Mouse (Mus musculus): ENCODE measurements around the gene Enpp7. TPM values are rescaled to one million over a fixed set of nuclear protein-coding genes. Genes with fewer than 3 reads are reported as not detected.
A peak's percentile ranks its signal among the peaks of the same experiment; 100 is the strongest.

The Enpp7 gene
- polyA plus RNA-seq, 1 experiment from 2014 or later: not detected

DNA sequence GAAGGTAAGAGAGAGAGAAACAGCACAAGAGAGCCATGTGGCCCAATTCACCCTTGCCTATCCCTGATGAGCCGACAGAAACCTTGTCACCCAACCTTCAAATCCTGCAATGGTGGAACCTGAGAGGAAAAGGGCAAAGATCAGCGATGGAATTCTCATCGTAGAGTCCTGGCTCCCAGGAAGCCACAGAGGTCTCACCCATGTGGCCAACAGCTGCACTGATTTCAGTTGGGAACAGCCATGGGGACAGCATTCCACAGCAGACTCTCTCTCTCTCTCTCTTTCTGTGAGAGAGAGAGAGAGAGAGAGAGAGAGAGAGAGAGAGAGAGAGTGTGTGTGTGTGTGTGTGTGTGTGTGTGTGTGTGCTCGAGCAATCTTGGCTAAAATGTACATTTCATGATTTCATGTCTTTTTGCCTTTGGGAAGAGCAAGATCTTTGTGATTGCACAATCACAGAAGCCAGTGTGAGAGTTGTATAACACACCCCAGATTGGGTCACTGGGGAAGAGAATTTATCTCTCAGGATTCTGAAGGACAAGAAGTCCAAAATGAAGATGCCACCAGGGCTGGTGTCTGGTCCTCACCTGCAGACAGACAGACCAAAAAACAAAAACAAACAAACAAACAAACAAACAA is 13.6 kb downstream of the Enpp7 start:
- H3K27me3 ChIP-seq (ENCODE audit: control insufficient read depth, insufficient read depth, low read length): peaks cover 20% of the 10 kb centered on the region
- no peak overlapping the region for H3K4me3 ChIP-seq (ENCODE audit: low read length)
- WGBS: 61% methylated on average over 4 of the region's 4 CpGs
- H3K27ac ChIP-seq (ENCODE audit: low read depth, low read length): no peak overlapping the region
- no peak for ATAC-seq (ENCODE audit: low FRiP score, low TSS enrichment)
- no peak overlapping the region for H3K4me2 ChIP-seq (replicated peaks; ENCODE audit: low read depth, low read length)
- H3K9me3 ChIP-seq (ENCODE audit: control insufficient read depth, low read length): no peaks in the 10 kb centered on the region
- no peaks in the 10 kb centered on the region for H3K36me3 ChIP-seq (ENCODE audit: control insufficient read depth, insufficient read depth, low read length)
- H3K9ac ChIP-seq (ENCODE audit: low read depth, low read length): no peak overlapping the region
- no peaks in the 10 kb centered on the region for H3K4me1 ChIP-seq (ENCODE audit: control insufficient read depth, insufficient read depth, low read length)

DNA sequence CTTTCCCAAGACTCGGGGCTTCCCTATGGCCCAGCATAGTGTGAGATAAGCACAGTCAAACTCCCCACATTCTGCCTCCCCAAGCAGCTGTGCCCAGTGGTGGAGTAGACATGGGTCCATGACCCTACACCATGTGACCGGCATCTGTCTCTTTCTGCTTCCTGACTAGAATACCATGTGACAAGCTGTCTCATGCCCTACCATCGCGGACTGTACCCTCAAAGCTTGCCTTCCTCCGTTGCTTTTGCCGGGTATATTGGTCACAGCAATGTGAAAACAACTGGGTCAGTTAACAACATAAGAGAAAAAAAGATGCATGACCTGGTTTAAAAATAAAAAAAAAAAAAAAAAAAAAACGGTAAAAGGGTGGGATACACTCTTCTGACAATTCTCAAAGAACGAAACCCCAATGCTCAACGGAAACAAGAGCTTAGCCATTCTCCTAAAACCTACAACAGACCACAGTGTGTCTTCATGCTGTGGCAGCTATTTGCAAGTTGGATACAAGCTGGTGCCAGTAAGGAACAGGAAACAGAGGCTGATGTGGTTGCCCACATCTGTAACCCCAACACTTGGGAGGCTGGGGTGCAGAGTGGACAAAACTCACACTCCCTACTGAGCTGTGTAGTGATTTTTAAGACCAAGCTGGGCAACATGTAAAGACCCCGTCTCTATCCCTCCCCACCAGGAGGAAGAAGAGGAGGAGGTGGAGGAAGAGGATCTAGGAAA is 17.7 kb downstream of the Enpp7 start:
- no peak for ATAC-seq (ENCODE audit: low FRiP score, low TSS enrichment)
- Histone ChIP-seq H3K4me3 (ENCODE audit: low read length) (no peak overlapping the region), H3K27me3 (ENCODE audit: control insufficient read depth, insufficient read depth, low read length) (peaks cover 1% of the 10 kb centered on the region; the same call in 1 of the 2 replicates), H3K27ac (ENCODE audit: low read depth, low read length) (no peak overlapping the region), H3K4me2 (replicated peaks; ENCODE audit: low read depth, low read length) (no peak overlapping the region), H3K9me3 (ENCODE audit: control insufficient read depth, low read length) (no peaks in the 10 kb centered on the region), H3K9ac (ENCODE audit: low read depth, low read length) (no peak overlapping the region), H3K36me3 (ENCODE audit: control insufficient read depth, insufficient read depth, low read length) (no peaks in the 10 kb centered on the region), H3K4me1 (ENCODE audit: control insufficient read depth, insufficient read depth, low read length) (0 out of 2 replicates have a peak, but pooled peaks cover 6% of the 10 kb centered on the region)
- WGBS: 88% methylated on average over 10 of the region's 10 CpGs

DNA sequence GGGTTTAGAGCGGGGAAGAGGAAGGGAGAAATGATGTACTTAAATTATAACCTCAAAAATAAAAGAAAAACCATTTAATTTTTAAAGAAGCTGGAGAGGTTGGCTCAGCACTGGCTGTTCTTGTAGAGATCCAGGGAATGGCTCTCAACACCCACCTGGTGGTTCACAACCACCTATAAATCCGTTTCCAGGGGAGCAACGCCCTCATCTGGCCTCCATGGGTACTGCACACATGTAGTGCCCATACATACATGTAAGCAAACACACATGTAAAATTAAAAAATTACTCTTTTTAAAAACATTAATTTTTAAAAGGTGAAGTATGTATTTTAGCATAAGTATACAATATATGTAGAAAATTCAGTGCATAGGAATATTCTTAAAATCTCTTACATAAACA is 18.5 kb downstream of the Enpp7 start:
- WGBS: 71% methylated on average over 3 of the region's 3 CpGs
- no peaks in the 10 kb centered on the region for H3K36me3 ChIP-seq (ENCODE audit: control insufficient read depth, insufficient read depth, low read length)
- H3K4me1 ChIP-seq (ENCODE audit: control insufficient read depth, insufficient read depth, low read length): 0 out of 2 replicates have a peak, but pooled peaks cover 6% of the 10 kb centered on the region
- no peak overlapping the region for H3K4me3 ChIP-seq (ENCODE audit: low read length)
- H3K9ac ChIP-seq (ENCODE audit: low read depth, low read length): no peak overlapping the region
- no peaks in the 10 kb centered on the region for H3K27me3 ChIP-seq (ENCODE audit: control insufficient read depth, insufficient read depth, low read length)
- no peak overlapping the region for H3K27ac ChIP-seq (ENCODE audit: low read depth, low read length)
- ATAC-seq (ENCODE audit: low FRiP score, low TSS enrichment): no peak
- H3K9me3 ChIP-seq (ENCODE audit: control insufficient read depth, low read length): no peaks in the 10 kb centered on the region
- H3K4me2 ChIP-seq (replicated peaks; ENCODE audit: low read depth, low read length): no peak overlapping the region

DNA sequence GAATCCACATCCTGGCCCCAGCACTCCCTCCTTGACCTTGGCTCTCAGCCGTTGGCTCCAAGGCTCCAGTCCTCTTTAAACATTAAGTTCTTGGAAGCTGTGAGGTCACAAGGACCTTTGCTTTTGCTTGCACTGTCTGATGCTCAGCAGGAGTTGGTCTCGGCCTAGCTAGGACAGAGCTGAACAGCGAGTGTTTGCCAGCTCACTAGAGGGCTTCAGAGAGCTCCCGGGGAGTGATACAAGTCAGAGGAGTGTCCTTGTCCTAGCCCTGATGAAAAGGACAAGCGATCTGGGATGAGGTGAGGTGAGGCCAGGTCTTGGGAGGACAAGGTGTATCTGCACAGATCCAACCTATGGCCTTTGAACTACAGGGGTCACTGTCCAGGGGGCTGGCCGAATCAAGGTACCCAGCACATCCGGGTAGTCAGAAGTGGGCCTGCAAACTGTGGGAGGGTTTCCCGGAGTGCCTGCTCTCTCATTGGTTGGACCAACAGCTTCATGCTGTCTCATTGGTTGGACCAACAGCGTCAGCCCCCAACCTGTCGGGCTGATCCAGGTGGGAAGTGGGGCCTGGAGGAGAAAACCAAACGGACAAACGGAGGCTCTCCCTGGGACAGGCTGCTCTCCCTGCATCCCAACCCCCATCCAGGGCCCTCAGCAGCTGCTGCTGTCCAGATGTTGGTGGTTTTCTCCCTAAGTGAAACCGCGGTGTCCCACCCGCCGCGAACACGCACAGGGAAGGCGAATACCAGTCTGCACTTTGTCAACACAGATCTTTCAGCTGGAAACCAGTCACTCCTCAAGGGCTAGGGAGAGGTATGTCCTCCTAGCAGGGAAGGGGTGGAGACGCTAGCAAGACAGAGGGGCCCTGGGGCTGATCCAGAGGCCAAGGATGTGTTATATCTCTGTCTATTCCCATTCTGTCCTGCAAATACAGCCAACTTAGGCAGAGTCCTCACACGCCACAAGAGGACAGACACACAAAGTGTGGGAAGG is 19.8 kb downstream of the Enpp7 start:
- ATAC-seq (ENCODE audit: low FRiP score, low TSS enrichment): 0 out of 2 replicates have a peak, but pooled peaks have one; percentile 32
- Histone ChIP-seq H3K27ac (ENCODE audit: low read depth, low read length) (no peak overlapping the region), H3K9ac (ENCODE audit: low read depth, low read length) (0 out of 2 replicates have a peak overlapping the region, but pooled peaks have one; percentile 28), H3K4me1 (ENCODE audit: control insufficient read depth, insufficient read depth, low read length) (0 out of 2 replicates have a peak, but pooled peaks cover 6% of the 10 kb centered on the region), H3K27me3 (ENCODE audit: control insufficient read depth, insufficient read depth, low read length) (no peaks in the 10 kb centered on the region), H3K36me3 (ENCODE audit: control insufficient read depth, insufficient read depth, low read length) (no peaks in the 10 kb centered on the region), H3K4me3 (ENCODE audit: low read length) (peak overlapping the region; percentile 28), H3K9me3 (ENCODE audit: control insufficient read depth, low read length) (no peaks in the 10 kb centered on the region), H3K4me2 (replicated peaks; ENCODE audit: low read depth, low read length) (peak overlapping the region; percentile 39)
- 30% methylated on average over 21 of the region's 21 CpGs for WGBS

DNA sequence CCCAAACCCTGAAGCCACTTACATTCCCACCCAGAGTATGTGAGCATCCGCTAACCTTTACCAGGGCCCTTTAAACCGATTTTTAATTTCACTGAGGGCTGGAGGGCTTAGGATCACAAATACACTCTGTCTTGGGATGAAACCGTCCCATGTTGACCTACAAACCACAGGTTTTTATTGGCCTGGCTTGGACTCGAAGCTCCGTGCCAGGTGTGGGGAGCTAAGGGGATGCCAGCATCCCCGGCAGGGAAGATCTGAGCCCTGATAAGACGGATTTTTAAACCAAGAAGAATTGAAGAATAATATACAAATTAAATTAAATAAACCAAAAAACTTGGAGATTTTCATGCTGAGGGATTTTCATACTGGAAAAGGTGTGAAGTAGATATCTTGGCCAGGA is 26.5 kb downstream of the Enpp7 start:
- H3K9me3 ChIP-seq (ENCODE audit: control insufficient read depth, low read length): no peaks in the 10 kb centered on the region
- no peak overlapping the region for H3K9ac ChIP-seq (ENCODE audit: low read depth, low read length)
- no peak for ATAC-seq (ENCODE audit: low FRiP score, low TSS enrichment)
- no peaks in the 10 kb centered on the region for H3K36me3 ChIP-seq (ENCODE audit: control insufficient read depth, insufficient read depth, low read length)
- 81% methylated on average over 7 of the region's 7 CpGs for WGBS
- H3K4me1 ChIP-seq (ENCODE audit: control insufficient read depth, insufficient read depth, low read length): no peaks in the 10 kb centered on the region
- no peak overlapping the region for H3K4me2 ChIP-seq (replicated peaks; ENCODE audit: low read depth, low read length)
- H3K27ac ChIP-seq (ENCODE audit: low read depth, low read length): no peak overlapping the region
- no peaks in the 10 kb centered on the region for H3K27me3 ChIP-seq (ENCODE audit: control insufficient read depth, insufficient read depth, low read length)
- no peak overlapping the region for H3K4me3 ChIP-seq (ENCODE audit: low read length)

DNA sequence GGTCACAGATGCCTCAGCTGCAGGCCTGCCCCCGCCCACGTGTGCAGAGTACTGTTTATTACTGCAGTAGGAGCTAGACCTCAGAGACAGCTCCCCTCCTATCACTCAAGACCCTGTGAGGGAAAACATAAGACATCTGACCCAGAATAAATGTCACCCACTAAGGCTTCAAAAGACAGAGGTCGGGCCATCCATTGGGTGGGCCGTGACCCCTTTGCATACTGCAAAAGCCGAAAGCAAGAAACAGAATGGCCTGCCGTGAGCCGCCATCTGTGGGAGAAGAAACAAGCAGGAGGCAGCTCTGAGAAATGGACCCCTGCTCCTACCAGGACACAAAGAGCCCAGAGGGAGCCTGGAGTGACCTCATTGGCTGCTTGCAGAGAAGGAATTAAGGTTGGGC is 29.5 kb downstream of the Enpp7 start:
- H3K27ac ChIP-seq (ENCODE audit: low read depth, low read length): no peak overlapping the region
- 64% methylated on average over 7 of the region's 7 CpGs for WGBS
- H3K4me1 ChIP-seq (ENCODE audit: control insufficient read depth, insufficient read depth, low read length): 0 out of 2 replicates have a peak, but pooled peaks cover 3% of the 10 kb centered on the region
- no peak for ATAC-seq (ENCODE audit: low FRiP score, low TSS enrichment)
- H3K4me2 ChIP-seq (replicated peaks; ENCODE audit: low read depth, low read length): no peak overlapping the region
- H3K9me3 ChIP-seq (ENCODE audit: control insufficient read depth, low read length): no peaks in the 10 kb centered on the region
- no peak overlapping the region for H3K4me3 ChIP-seq (ENCODE audit: low read length)
- no peaks in the 10 kb centered on the region for H3K36me3 ChIP-seq (ENCODE audit: control insufficient read depth, insufficient read depth, low read length)
- no peaks in the 10 kb centered on the region; the same call in 1 of the 2 replicates for H3K27me3 ChIP-seq (ENCODE audit: control insufficient read depth, insufficient read depth, low read length)
- H3K9ac ChIP-seq (ENCODE audit: low read depth, low read length): no peak overlapping the region

DNA sequence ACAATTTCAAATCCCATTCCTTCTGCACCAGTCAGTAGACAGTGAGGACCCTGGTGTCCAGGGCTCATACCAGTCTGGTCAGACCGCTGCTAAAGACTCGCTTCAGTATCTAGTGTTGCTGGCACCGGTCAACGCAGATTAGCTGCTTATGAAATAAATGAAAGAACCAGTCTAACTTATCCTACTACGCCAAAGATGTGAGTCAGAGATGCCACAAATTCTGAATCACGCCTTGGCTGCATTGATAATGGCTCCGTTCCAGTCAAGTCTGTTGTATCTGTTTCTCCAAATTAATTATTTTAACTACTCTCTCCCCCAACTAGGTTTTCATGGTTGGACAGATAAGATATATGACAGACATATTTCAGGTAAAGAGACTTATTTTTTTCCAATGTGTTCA is 33.2 kb downstream of the Enpp7 start:
- no peak for ATAC-seq (ENCODE audit: low FRiP score, low TSS enrichment)
- 95% methylated on average over 7 of the region's 7 CpGs for WGBS
- Histone ChIP-seq H3K4me2 (replicated peaks; ENCODE audit: low read depth, low read length) (no peak overlapping the region), H3K9me3 (ENCODE audit: control insufficient read depth, low read length) (no peaks in the 10 kb centered on the region), H3K27me3 (ENCODE audit: control insufficient read depth, insufficient read depth, low read length) (no peaks in the 10 kb centered on the region; the same call in 1 of the 2 replicates), H3K4me3 (ENCODE audit: low read length) (no peak overlapping the region), H3K36me3 (ENCODE audit: control insufficient read depth, insufficient read depth, low read length) (peaks cover 2% of the 10 kb centered on the region), H3K9ac (ENCODE audit: low read depth, low read length) (no peak overlapping the region), H3K27ac (ENCODE audit: low read depth, low read length) (no peak overlapping the region), H3K4me1 (ENCODE audit: control insufficient read depth, insufficient read depth, low read length) (peaks cover 27% of the 10 kb centered on the region)

DNA sequence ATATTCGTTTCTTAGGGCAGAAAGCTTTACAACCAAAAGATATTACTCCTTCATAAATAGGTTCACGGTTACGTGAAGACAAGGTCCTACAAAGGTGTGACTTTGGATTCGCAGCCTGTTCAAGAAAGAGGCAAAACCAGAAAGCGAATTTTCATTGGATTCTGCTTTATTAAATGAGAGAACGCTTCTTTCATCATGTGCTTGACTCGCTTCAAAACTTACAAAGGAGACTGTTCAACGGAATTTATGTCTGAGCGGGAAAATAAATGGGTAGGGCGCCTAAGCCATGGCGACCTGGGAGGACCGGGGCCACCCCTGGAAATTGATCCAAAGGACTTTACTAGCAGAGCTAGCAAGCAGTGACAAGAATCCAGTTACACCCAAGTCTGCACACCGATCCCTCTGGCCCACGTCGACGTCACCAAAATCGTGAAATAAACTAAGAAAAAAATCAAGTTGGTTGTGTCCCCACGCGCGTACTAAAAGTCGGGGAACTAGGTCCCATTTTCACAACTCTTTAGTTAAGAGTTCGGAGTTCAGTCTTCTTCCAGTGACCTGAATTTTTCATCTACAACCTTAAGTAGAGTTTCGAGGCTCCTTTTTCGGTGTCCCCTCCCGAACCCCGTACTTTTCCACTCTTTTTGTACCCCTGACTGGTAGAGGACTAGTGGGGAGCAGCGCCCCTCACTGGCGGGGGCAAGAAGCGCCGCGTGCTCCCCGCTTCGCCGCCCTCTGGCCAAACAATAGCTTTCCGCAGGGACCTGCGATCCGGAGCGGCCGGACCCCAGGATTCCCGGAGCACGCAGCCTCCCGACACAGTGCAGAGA is 34.3 kb downstream of the Enpp7 start:
- H3K27me3 ChIP-seq (ENCODE audit: control insufficient read depth, insufficient read depth, low read length): no peaks in the 10 kb centered on the region; the same call in 1 of the 2 replicates
- H3K27ac ChIP-seq (ENCODE audit: low read depth, low read length): peak overlapping the region; percentile 71
- H3K4me2 ChIP-seq (replicated peaks; ENCODE audit: low read depth, low read length): peak overlapping the region; percentile 91
- no peak for ATAC-seq (ENCODE audit: low FRiP score, low TSS enrichment)
- peaks cover 34% of the 10 kb centered on the region for H3K4me1 ChIP-seq (ENCODE audit: control insufficient read depth, insufficient read depth, low read length)
- 2% methylated on average over 42 of the region's 42 CpGs for WGBS
- peak overlapping the region; percentile 91 for H3K9ac ChIP-seq (ENCODE audit: low read depth, low read length)
- peak overlapping the region; percentile 94 for H3K4me3 ChIP-seq (ENCODE audit: low read length)
- peaks cover 13% of the 10 kb centered on the region for H3K36me3 ChIP-seq (ENCODE audit: control insufficient read depth, insufficient read depth, low read length)
- H3K9me3 ChIP-seq (ENCODE audit: control insufficient read depth, low read length): no peaks in the 10 kb centered on the region

All from kidney, embryonic 14.5 days (tissue).